Mouse (Mus musculus) lung, postnatal 4 days (tissue): ENCODE data around the gene Pcsk5.

Source experiments
- DNase-seq, 2 experiments: peaks; one replicate each; pipeline ENCODE4 v3.0.0; 2021

The Pcsk5 gene

DNA sequence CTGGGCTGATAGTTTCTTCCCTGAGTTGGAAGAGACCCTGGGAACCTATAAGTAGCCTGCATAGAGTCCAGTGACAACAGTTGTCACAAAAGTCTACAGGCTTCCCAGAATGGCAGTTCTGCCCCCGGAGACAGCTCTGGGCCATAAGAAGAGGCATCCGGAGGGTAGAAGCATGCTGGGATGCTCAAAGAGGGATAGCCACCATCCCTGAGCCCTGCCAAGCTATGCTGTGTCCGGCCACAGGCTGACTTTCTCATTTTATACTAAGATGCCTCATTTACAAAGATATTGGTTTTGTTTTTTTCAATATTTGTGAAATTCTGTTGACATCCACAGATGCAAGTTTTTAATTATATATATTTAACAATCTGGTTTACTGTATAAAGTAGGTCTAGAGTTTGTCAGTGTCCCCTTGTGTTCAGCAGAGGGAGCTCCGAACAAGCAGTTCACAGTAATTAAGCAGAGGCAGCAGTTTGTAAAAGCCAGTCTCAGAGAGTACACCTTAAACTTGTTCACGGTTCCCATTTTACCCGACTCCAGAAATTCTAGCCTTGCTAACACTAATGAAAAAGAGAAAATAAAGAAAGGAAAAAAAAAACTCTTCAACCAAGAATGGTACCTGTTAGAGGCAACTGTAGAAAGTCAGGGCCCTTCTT, 369.7 kb downstream of the Pcsk5 start:
- DNase-seq, result no peak

GRCm38 (mm10) chr19:17452001-17452400, 385.4 kb downstream of the Pcsk5 start:
- no peak for DNase-seq

DNA sequence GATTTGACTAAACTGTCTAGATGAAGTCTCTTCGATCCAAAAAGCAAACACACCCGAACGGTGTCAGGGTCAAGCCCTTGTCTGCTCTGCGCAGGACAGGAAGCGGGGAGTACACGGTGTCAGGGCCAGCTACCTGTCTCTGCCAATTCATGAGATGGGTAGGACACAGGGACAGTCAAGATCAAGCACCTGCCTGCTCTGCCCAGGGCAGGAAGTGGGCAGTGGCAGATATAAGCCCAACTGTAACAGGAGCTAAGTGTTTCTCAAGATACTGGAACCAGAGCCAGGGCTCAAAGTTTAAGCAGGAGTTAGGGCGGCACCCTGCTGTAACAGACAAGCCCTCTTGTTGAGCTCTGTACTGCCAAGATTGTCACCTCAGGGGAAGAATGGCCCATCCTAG, 393.9 kb downstream of the Pcsk5 start:
- DNase-seq, result no peak

GRCm38 (mm10) chr19:17439476-17440189, 397.8 kb downstream of the Pcsk5 start:
- DNase-seq, result no peak

- no peak for DNase-seq
Observed at GRCm38 (mm10) chr19:17436651-17437050, 400.8 kb downstream of the Pcsk5 start.

DNA sequence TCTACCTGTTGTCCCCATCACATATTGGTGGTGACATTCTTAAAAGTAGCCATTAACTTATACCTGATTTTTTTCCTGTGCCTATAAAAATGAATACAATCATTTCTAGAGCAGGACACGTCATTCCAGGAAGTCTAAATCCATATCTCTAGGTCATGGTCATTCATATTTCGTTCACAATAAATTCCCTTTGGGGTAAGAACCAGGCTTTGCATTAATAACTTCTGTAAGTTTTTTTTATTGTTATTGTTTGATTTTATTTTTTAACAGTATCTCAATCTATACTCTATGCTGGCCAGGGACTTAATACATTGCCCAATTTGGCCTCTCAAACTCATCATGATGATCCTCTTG, 408.9 kb downstream of the Pcsk5 start:
- no peak for DNase-seq

DNA sequence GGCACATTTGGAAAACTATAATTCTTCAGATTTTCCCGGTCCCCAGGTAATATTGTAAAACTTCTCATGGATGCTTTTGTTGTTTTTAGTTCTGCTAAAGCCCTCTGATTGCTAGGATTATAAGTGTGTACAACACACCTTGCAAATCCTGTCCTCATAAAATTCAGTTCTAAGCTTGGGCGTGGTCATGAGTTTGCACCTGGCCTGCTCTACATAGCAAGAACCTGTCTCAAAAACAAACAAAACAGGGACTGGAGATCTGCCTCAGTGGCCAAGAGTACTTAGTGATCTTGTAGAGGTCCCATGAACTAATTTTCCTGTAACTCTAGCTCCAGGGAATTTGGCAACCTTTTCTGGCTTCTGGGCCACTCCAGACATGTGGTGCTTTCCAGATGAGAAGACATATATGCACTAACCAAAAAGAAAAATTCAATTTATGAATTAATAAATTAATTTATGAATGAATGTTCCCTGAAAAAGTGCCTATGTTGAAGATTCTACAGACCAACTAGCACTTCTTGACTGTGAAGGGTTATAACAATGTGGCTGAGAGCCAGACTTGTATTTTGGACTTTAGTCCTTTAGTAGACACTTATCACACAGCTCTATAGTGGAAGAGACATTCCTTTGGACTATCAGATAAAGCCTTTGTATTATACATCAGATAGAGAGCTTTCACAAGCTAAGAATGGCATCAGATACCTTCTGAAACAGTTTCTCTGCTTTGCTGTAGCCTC, 409.4 kb downstream of the Pcsk5 start:
- no peak for DNase-seq

DNA sequence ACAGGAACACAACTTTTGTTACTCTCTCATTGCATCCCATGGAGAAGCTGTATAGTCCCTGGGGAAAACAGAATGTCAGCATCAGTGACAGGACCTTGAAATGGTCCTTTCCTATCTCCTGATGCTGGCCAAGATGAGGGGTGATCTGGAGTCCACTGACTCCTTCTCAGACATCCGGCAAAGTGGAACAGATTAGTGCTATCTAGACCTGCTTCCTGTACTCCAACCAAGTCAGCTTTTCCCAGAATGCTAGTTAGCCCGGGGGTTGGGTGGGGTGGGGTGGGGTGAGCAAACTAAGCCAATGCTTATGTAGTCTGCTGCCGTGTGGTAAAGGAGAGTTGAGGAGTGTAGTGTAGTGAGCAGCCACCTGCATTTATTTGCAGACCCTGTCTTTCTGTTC, 414.1 kb downstream of the Pcsk5 start:
- DNase-seq, result no peak

DNA sequence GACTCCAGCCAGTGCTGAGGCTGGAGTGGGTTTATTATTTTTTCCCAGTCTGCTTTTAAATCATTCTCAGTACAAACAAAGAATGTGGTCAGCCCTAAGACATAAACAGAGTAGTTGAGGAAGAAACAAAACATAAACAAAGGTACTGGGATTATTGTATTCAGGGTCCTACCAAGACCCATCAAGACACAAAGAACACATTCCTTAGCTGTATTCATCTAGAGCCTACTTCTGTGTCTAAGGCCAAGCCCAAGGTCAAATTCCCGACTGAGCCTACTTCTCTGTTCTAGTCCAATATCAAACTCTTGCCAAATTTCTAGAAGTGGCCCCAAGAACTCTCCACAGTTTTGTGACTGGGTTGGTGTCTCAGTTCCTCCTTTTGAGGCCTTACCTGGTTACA, 419.6 kb downstream of the Pcsk5 start:
- no peak for DNase-seq

DNA sequence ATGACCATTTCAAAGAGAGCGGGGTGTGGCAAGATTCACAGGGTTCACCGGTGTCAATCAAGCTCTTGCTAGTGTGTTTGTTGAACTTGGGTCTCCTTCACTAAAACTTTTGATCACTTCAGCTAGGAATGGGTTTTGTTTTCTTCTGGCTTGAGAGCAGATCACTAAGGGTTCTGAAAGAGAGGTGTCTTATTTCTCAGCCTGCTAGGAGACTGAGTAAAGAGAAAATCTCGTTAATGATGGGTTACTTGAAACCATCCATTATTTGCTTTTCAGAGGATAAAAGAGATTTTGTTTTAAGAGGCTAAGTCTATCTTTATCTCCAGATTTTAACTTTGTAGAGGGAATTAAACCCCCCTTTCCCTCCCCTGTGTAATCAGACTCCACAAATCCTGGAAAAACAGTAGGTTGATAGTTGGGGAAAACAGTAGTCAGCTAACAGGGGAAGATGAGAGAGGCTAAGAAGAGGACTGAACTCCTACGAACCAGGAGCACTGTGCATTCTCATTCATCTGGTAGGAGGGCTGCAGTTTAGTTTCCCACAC, 424.4 kb downstream of the Pcsk5 start:
- DNase-seq, result no peak

DNA sequence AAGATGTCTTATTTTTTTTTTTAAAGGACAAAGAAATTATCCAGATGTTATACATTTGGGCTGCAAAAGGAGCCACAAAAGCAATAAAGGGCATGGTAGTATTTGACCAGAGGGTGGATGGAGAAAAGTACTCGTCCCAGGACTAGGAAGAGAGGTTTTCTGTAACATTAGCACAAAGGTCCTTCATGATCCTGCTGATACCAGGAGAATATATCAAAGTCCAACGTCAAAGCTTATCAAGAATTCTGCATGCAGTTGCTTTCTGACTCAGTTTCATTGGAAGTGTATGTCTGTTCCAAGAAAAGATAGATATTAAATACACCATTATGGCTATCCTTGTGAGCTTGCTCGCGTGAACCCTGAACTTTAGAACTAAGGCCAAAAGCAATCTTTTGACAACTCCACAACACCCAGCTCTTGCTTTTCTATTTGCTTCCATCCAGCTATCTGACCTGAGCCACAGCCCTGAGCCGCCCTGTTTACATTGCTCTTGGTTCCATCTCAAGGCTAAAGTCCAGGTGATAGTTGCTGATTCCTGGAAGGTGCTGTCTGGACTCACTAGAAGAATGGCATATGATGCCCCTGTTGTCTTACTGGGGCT, 426.9 kb downstream of the Pcsk5 start:
- DNase-seq, result no peak

- DNase-seq, result no peak
Observed at GRCm38 (mm10) chr19:17409351-17409750, 428.1 kb downstream of the Pcsk5 start.

GRCm38 (mm10) chr19:17408591-17408990, 428.8 kb downstream of the Pcsk5 start:
- DNase-seq, result no peak

GRCm38 (mm10) chr19:17406823-17407222, 430.6 kb downstream of the Pcsk5 start:
- no peak for DNase-seq

DNA sequence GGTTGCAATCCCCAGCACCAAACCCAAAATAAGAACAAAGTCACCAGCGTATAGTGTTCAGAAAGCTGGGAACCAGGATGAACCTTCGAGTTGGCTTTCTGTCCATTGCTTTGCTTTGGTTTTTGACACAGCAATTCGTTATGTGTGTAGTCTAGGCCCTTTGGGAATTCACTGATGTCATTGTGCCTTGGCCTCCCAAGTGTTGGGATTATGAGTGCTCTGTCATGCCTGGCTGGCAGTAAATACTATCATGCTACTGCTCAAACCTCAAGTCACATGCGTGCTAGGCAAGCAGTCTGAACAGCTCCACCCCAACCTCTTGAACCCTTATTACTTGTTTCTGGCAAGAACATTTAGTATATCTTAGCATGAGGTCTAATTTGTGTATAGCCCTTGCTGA, 434.3 kb downstream of the Pcsk5 start:
- no peak for DNase-seq

DNA sequence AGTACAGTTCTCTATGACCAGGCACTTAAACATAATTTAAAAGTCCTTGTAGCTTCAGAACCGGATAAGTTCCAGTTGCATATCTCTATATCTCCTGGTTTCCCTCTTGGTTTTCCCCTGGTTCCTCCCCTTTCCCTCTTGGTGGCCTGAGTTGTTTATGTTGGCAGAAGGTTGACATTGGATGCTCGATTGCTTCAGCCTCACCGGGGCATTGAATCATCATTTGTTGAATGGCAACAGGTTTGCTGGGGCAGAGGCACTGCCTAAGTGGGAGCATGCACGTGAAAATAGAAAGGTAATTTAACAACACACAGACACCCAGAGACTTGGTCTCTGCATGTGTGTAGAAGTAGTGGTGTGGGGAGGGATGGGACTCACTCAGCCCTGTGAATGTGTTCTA, 436.9 kb downstream of the Pcsk5 start:
- no peak for DNase-seq

DNA sequence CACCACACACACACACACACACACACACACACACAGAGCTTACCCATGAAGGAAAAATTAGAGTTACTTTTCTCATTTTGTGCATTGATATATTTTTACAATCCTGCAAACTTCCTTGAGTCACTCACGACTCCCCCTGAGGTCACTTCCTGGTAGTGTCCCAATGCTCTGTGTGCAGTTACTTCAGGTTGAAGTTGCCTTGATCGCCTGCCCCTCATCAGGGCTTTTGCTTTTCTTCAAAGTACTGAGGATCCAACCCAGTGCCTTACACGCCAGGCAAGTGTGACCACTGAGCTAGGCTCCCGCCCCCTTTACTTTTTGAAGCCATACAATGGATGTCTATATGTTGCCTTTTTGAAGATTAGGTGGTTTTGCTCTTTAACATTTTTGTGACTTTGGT, 437.5 kb downstream of the Pcsk5 start:
- DNase-seq, result no peak

DNA sequence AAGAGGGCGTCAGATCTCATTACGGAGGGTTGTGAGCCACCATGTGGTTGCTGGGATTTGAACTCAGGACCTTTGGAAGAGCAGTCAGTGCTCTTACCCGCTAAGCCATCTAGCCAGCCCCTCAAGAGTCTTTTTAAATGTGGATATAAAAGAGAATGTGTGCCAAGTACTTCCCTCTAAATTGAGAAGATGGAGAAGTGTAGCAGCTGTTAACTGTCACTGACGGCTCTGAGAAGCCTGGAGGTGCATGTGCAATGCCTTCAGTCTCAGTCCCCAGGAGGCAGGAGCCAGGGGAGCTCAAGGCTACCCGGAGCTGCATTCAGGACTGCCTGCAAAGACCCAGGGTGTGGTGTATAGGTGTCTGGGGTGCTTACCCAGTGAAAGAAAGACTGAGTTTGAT, 439.5 kb downstream of the Pcsk5 start:
- peak in 1 of 2 experiments; percentile 36 for DNase-seq

GRCm38 (mm10) chr19:17396802-17397201, 440.6 kb downstream of the Pcsk5 start:
- DNase-seq, result no peak

- peak; percentile 96 for DNase-seq
Observed at GRCm38 (mm10) chr19:17393841-17394591, 443.4 kb downstream of the Pcsk5 start, which contains the start of gene Rfk. Gene Rfk (plus strand): TSS chr19:17394043.

DNA sequence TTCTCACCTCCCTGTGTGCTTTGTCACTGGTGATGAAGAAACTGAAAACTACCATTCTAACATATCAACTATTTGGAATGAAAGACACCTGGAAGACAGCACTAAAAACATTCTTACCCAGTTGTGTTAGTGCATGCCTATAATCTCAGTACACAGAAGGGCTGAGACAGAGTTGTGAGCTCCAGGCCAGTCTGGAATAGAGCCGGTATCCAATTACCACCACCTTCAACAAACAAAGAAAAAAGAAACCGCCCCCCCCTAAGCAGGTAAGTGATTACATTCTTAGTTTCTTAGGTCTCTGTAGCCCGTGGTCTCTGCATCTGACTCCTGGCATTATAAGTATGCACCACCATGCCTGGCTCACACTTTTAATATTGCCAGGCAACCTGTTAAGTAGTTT, 444.6 kb downstream of the Pcsk5 start:
- DNase-seq, result no peak

DNA sequence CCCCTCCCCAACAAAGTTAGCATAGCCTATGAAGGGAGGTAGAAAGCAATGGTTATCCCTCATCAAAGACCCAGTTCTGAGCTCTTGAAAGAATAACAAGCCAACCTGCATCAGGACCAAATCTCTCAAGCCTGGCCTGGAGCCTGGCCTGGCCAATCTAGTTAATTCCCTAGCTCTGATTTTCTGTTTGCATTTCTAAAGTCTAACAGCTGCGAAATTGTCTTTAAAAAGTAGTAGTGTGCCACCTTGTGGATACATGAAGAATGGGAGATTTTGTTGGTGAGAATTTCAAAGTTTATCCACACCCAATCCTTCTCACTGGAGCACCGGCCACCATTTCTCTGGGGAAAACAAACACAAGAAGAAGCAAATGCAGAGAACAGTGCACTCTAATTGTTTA, 449.0 kb downstream of the Pcsk5 start:
- DNase-seq, result no peak

DNA sequence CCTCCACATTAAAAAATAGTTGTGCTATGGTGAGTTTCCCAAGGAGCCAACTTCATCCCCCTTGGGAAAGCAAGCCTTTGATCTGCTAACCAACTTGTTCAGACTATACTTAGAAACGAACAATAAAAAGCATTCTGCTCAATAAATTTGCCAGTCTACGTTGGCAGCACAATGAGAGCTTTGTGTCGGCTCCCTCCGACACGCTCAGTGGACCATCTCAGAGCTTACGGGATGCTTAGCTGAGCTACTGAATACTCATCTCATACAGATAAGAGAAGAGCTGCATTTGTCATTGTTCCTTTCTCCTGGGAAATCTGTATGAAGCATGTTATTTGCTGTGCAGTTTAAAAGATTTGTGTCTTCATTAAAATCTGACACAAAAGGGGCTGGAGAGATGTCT, 451.0 kb downstream of the Pcsk5 start:
- no peak for DNase-seq
